Mouse (Mus musculus) E14TG2a.4 (cell line): ENCODE data around the gene Sec62.

Experiments
- CTCF ChIP-seq: conservative IDR thresholded peaks from 2 replicates; pipeline ENCODE4 v1.5.1; 2014; ENCODE audit warnings: low read length
- POU5F1 ChIP-seq: IDR thresholded peaks from 2 replicates; pipeline ENCODE4 v1.6.1; 2014; ENCODE audit warnings: low read length, borderline replicate concordance

GRCm38 (mm10) chr3:30793403-30794221 lies 937 bp downstream of the Sec62 start:
- no peak for TF ChIP-seq CTCF
- no peak for TF ChIP-seq POU5F1
